Mouse (Mus musculus): ENCODE measurements around the gene Ltbr.
"Not testable (repeated sequence)": the region's sequence is repeated elsewhere in the genome, so short reads cannot be mapped to it uniquely, and the experiment has no call there.

Gene Ltbr

DNA sequence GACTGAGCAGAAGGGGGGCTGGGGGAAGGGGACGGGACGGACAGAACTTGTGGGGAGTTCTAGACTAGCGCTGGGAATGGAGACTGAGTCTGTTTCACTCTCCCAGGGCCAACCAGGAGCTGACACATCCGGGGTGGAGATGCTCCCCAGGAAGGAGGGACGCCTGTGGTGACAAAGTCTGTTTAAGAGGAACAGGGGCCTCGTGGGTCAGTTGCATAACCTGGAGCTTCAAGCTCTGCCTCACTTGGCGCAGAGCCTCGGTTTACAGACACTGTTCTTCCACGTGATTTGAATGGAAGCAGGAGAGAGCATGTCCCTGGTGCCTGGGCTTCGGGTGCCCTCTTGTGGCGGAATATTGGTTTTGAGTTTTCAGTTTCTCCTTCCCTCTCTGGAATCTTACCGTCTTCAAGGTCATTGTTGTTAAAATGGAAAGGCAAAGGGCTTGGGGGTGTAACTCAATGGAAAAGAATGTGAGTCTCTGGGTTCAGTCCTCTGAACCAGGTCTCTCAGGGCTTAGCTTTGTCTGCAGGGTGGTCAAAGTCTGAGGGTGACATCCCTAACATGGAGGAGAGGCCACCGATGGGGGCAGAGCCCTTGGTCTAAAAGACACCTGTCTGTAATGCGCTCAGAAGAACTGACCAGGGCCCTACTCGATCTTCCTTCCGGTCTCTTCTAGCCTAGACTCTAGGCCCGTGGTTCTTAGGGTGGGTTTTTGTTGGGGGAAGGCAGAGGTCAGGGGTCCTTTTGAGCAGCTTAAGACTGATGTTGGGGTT is 42.0 kb downstream of the Ltbr start:
- DNase-seq (ENCODE audit: low spot score) = peak; percentile 95

DNA sequence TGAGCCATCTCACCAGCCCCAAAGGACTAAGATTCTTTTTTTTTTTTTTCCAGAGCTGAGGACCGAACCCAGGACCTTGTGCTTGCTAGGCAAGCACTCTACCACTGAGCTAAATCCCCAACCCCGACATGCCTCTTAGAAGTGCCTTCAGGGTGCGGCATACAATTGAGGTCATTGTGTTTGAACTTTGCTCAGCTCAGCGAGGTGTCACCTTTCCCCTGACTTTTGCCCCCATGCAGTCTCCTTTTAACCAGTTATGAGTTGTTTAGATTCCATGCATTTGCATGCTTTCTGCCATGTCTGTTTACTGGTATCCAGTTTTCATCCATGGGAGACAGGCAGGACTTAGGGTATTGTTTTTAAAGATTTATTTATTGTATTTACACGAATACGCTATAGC is 44.9 kb downstream of the Ltbr start:
- no peak for DNase-seq (ENCODE audit: low spot score)

DNA sequence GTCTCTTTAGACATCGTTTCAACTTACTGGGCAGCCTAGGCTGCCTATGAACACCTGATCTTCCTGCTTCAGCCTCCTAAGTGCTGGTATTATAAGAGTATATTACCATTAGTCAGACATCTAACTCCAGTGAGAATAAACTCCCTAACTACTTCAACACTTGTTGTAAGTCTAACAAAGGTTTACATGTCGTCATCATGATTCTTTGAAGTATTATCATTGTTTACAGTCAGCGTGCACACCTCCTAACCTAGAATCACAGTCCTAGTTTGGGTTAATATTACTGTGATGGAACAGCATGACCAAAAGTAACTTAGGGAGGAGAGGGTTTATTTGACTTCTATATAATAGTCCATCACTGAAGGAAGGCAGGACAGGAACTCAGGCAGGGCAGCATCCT is 46.2 kb downstream of the Ltbr start:
- DNase-seq (ENCODE audit: low spot score) = no peak

DNA sequence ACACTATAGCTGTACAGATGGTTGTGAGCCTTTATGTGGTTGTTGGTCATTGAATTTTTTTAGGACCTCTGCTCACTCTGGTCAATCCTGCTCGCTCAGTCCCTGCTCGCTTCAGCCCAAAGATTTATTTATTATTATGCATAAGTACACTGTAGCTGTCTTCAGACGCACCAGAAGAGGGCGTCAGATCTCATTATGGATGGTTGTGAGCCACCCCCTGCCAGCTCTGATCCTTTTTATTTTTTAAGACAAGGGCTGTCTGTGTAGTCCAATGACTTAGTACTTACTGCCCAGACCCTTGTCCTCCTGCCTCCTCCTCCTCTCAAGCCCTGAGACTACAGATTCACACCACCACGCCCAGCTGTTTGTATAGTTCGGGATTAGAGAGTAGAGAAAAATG is 47.1 kb downstream of the Ltbr start:
- not testable (repeated sequence) for DNase-seq (ENCODE audit: low spot score)

DNA sequence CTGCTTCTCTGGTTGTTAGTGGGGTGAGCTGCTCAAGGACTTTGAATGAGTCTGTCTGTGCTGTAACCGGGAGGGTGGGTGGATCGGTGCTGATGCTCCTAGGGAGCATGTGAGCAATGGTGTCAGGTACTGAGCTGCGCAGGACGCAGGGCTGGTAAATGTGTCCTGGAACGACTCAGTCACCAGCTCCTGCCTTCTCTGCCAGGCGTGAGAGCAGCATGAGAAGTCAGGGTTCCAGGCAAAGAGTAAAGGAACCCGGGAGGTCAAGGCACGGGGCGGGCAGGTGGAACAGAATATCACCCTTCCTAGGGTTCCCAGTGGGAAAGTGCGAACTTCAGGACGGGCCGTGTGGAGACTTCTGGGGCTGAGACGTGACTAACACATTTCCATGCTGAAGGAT is 47.6 kb downstream of the Ltbr start:
- no peak for DNase-seq (ENCODE audit: low spot score)

DNA sequence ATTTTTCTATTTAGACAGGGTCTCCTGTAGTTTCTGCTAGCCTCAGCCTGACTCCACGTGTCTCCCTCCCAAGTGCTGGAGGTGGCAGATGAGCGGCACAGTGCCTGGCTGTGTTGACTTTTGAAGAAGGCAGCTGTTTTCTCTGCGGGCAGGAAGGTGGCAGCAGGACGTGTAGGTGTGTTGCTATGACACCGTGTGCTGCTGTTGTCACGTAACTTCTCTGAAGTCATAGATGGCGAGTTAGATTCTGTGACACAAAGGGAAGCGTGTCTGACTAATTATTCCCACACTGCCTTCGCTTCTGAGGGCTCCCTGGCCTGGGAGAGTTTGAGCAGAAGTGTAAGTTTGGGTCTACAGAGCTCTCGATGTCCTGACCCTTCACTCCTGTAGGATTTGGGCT is 48.4 kb downstream of the Ltbr start:
- DNase-seq (ENCODE audit: low spot score) = no peak

DNA sequence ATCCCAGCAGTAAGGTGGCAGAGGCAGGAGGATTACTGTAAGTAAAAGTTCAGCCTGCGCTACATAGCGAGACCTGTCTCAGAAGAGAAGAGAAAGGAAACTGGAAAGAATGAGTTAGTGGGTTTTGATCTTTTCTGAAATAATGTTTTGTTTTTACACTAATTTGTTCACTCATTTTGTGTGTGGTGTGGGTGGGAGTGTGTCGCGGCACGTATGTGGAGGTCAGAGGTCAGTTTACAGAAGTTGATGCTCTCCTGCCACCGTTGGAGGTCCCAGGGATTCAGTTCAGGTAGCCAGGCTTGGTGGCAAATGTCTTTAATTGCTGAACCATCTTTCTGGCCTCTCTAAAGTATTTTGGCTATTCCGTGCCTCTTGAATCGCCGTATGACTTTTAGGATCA is 49.5 kb downstream of the Ltbr start:
- DNase-seq (ENCODE audit: low spot score) = no peak

DNA sequence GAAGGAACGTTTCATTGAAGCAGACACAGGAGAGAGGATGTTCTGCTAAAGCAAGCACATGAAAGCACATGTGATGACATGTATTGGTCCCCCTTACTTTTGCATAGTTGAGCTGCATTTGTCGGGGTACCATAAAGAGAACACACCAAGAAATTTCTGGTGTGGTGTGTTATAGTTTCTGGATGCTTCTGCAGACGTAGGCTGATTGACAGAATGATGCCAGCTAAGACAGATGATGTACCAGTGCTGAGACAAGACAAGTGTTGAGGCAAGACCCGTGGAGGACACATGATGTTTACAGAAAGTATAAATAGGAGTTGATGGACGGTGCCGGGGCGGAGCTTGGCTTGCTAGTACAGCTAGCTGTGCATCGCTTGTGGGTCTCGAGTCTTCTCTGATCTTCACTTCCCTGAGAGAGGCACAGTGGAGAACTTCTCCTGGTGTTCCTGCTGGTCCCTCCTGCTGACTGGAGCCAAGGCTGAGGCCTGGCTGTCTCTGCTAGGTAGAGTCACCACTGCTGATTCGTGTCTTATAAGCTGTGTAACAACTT is 53.6 kb downstream of the Ltbr start:
- no peak for DNase-seq (ENCODE audit: low spot score)
